Mouse (Mus musculus): ENCODE data around the gene Angpt4.

Gene Angpt4

GRCm38 (mm10) chr2:151910919-151911500 lies at the start of gene Angpt4:
Gene Angpt4 (plus strand): TSS chr2:151911210.
- no peak for DNase-seq

- peak; percentile 56 for DNase-seq
These were observed 48.7 kb upstream of the Angpt4 start for GRCm38 (mm10) chr2:151862257-151862810.

- no peak for DNase-seq
These were observed 46.1 kb upstream of the Angpt4 start for GRCm38 (mm10) chr2:151864941-151865340.

DNA sequence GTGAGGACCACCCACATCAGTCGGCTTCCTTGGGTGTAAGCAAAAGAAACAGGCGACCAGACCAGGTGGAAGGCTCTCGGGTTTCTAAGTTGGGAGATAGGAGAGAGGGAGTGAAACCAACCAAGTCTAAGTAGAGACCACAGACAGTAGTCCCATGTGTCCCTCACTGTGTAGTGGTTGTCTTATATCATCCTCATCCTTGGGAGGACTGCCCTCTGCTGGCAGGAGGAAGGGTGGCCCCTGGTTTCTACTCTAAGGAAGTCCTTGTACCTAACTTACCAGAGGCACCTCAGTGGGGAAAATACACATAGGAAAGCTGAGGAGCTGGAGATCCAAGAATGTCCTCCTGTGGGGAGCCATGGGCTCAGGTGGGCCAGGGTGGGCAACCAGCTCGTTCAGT lies 44.5 kb upstream of the Angpt4 start:
- DNase-seq, result peak; percentile 65

DNA sequence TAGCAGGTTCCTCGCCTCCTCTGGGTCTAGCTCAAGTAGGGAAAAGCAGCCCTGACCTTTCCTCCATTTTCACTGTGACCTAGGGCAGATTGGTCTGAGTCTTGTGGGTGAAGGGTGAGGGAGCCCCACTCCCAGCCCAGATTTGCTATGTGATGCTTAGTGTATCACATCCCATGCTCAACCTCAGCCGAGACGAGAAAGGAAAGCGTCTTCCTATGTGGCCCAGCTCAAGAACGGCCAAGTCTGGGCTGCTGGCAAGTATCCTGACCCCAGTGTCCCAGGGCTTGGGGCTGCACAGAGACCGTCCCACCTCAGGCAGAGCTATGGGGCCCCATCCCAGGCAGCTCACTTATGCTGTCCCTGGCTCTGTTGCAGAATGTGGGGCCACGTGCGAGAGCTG lies 42.8 kb upstream of the Angpt4 start:
- no peak for DNase-seq

DNA sequence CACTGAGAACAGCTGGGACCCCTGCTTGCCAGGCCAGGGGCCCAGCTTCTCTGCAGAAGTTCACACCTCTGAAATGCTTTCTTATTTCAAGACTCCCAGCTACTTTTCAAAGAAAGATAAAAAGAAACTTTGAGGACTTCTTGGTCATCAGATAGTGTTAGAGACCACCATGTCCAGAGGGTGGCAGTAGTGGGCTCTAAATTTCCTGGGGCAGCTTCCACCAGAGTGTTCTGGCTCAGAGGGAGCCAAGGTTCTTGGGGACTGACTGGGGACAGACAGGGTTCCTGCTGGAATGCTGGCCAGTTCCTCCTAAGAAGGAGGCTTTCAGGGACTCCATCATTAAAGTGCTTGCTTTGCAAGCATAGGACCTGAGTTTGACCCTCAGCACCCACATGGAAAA lies 36.5 kb upstream of the Angpt4 start:
- DNase-seq, result peak; percentile 36

- peak; percentile 83 for DNase-seq
These were observed 35.0 kb upstream of the Angpt4 start for GRCm38 (mm10) chr2:151876012-151876485.

- no peak for DNase-seq
These were observed 32.4 kb upstream of the Angpt4 start for GRCm38 (mm10) chr2:151878645-151879044.

GRCm38 (mm10) chr2:151879760-151880159 lies 31.2 kb upstream of the Angpt4 start:
- DNase-seq, result peak; percentile 17

GRCm38 (mm10) chr2:151891031-151891430 lies 20.0 kb upstream of the Angpt4 start:
- no peak for DNase-seq

DNA sequence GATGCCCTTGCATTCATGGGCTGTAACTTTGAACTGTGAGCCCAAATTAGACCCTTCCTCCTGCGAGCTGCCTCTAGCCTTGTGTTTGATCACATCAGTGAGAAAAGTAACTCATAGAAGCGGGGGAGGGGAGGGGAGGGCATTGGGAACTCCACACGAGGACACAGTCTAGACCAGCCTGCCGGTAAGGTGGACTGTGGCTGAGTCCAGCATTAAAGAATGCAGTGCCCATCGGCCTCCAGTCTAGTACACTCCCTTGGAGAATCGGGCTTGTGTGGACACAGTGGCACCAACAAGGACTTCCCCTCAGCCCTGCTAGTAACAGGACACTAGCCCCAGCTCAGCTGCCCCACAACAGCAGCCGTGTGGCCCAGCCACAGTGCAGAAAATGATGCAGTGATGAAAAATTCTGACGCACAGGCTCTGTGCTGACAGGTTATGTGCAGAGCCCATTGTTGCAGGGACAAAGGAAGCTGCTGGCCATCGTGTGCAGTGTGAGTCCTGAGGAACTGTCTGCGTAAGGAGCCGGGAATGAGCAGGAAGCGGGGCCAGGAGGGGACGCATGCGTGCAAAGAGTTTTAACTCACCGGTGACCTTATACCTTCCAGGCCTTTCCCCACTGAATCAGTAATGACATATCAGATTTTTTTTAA lies 17.8 kb upstream of the Angpt4 start:
- peak; percentile 47 for DNase-seq

GRCm38 (mm10) chr2:151894209-151894980 lies 16.6 kb upstream of the Angpt4 start:
- DNase-seq, result no peak

- DNase-seq, result no peak
These were observed 15.1 kb upstream of the Angpt4 start for GRCm38 (mm10) chr2:151895911-151896310.

DNA sequence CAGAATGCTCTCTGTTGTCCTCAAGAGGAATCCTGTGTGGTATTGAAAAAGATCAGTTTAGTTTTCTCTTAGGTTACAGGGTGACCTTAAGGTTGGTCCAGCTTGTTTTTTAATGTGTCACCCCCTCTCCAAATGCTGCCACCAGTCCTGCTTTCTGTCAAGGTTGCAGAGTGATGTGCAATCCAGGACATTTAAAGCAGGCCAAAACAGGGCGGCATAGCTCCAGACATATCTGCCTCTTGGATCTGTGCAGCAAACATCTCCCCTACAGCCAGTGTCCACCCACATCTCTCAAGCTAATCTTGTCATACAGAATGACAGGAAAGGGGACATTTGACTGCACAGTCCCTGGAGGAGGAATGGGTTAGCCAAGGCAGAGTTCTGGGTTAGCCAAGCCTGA lies 12.9 kb upstream of the Angpt4 start:
- no peak for DNase-seq

- DNase-seq, result no peak
These were observed 10.2 kb upstream of the Angpt4 start for GRCm38 (mm10) chr2:151900845-151901244.

- no peak for DNase-seq
These were observed 7.7 kb upstream of the Angpt4 start for GRCm38 (mm10) chr2:151903267-151903666.

- no peak for DNase-seq
These were observed 7.1 kb upstream of the Angpt4 start for GRCm38 (mm10) chr2:151903933-151904332.

GRCm38 (mm10) chr2:151904636-151905035 lies 6.4 kb upstream of the Angpt4 start:
- no peak for DNase-seq

DNA sequence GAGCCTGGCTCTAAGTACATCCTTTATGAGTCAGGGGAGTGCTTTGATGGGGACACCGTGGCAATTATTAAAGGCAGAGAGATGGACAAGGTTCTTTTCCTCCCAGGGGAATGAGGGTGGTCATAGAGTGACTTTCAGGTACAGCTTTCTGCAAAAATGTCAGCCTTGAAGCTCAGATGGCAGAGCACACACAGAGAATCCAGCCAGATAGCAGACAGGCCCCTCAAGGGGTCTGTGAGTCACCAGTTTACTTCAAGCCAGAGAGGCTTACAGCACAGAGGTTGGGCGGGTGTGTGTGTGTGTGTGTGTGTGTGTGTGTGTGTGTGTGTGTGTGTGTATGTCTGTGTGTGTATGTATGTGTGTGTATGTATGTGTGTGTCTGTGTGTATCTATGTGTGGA lies 4.0 kb upstream of the Angpt4 start:
- DNase-seq, result no peak

- DNase-seq, result no peak
These were observed 1.6 kb upstream of the Angpt4 start for GRCm38 (mm10) chr2:151909386-151909785.

DNA sequence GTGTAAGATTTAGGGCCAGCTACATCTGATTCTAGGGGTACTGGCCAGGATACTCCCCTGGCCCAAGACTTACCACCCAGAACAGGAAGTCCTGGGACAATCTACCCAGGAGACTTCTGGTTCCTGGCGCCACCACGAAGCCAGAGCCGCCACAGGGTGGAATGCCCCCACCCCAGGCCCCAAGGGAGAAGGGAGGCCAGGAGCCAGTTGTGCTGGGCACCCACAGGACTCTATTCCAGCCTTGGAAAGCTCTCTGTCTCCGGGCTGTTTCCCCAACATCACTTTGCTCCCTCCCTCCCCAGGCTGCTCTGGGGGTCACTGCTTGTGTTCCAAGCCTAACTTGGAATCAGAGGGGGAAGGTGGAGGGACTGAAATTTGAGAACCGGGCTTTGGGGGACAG lies 512 bp upstream of the Angpt4 start:
- no peak for DNase-seq

DNA sequence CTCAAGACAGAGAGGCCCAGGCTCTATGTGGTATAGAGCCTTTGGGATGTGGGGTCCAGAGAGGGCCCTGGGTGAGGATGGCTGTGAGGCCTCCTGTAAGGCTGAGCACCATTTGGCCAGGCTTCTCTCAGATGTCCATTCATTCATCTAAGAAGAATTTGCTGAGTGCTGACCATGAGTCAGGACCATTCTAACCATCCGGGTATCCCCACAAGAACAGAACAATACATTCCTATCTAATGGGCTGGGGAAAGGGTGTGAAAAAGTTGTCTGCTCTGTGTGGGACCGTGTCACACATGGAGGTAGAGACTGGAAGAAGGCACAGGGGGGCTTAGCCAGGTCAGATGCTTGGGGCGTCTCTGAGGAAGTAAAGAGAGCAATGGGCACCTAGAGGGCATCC lies 741 bp downstream of the Angpt4 start:
- no peak for DNase-seq

DNA sequence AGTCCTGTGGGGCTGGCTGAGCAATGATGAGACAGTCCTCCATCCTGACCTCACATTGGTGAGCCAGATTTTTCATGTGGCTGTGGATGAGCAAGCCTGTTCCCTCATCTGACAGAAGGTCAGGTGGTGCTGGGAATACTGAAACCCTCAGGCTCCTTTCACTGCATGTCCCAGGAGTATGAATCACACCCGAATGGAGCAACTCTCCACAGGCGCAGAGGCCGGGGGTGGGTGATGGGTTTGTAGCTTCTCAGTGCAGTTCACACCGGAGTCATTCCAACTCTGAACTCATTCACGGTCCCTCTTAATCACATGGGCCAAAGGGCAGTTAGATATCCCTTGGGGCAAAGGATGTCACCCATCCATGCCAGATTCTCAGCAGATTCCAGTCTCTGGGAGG lies 3.1 kb downstream of the Angpt4 start:
- DNase-seq, result no peak

GRCm38 (mm10) chr2:151915111-151915510 lies 4.1 kb downstream of the Angpt4 start:
- DNase-seq, result no peak
